Mouse (Mus musculus): ENCODE data around the gene AC161166.1. TPM values are rescaled to one million over a fixed set of nuclear protein-coding genes. Genes with fewer than 3 reads are reported as not detected.

The AC161166.1 gene
- polyA plus RNA-seq, 1 experiment from 2014 or later: 1.0 TPM

- Histone ChIP-seq H3K27me3 (ENCODE audit: low read depth, poor library complexity, severe bottlenecking) (peaks cover 17% of the 10 kb centered on the region; the same call in 1 of the 2 replicates), H3K27ac (no peak overlapping the region), H3K9me3 (replicated peaks) (no peaks in the 10 kb centered on the region), H3K4me3 (no peak overlapping the region), H3K36me3 (no peaks in the 10 kb centered on the region), H3K4me1 (peaks cover 43% of the 10 kb centered on the region)
- no peak for DNase-seq (ENCODE audit: low spot score)
- 57% methylated on average over 14 of the region's 14 CpGs for WGBS
Observed at GRCm38 (mm10) chr7:24461376-24462051, 50.7 kb downstream of the AC161166.1 start.

Other genes starting within 250 kb of the AC161166.1 start
- 8.7 and 10.8 TPM in 2 replicates for gene Zfp93, start 242.0 kb downstream of the AC161166.1 start, polyA plus RNA-seq (2016; fragmentation: Nextera tagmentation; extraction: Ambion mirVana)
- gene Zfp61, start 211.2 kb downstream of the AC161166.1 start, polyA plus RNA-seq (2016; fragmentation: Nextera tagmentation; extraction: Ambion mirVana): 41.4 and 54.7 TPM in 2 replicates
- 12.1 and 15.9 TPM in 2 replicates for gene Zfp94, start 195.8 kb downstream of the AC161166.1 start, polyA plus RNA-seq (2016; fragmentation: Nextera tagmentation; extraction: Ambion mirVana)
- gene Tescl, start 178.5 kb downstream of the AC161166.1 start, polyA plus RNA-seq (2016; fragmentation: Nextera tagmentation; extraction: Ambion mirVana): not detected in 2 replicates
- gene Lypd5, start 163.3 kb downstream of the AC161166.1 start, polyA plus RNA-seq (2016; fragmentation: Nextera tagmentation; extraction: Ambion mirVana): not detected in 2 replicates
- 3.6 and 4.0 TPM in 2 replicates for gene Kcnn4, start 142.2 kb downstream of the AC161166.1 start, polyA plus RNA-seq (2016; fragmentation: Nextera tagmentation; extraction: Ambion mirVana)
- gene Smg9, start 112.8 kb downstream of the AC161166.1 start, polyA plus RNA-seq (2016; fragmentation: Nextera tagmentation; extraction: Ambion mirVana): 28.3 and 29.0 TPM in 2 replicates
- not detected in 2 replicates for gene Irgc1, start 60.2 kb downstream of the AC161166.1 start, polyA plus RNA-seq (2016; fragmentation: Nextera tagmentation; extraction: Ambion mirVana)
- 2.2 and 2.5 TPM in 2 replicates for gene Plaur, start 50.0 kb downstream of the AC161166.1 start, polyA plus RNA-seq (2016; fragmentation: Nextera tagmentation; extraction: Ambion mirVana)
- gene Cadm4, start 30.4 kb downstream of the AC161166.1 start, polyA plus RNA-seq (2016; fragmentation: Nextera tagmentation; extraction: Ambion mirVana): 2.9 and 4.5 TPM in 2 replicates
- gene Zfp428, start 5.4 kb downstream of the AC161166.1 start, polyA plus RNA-seq (2016; fragmentation: Nextera tagmentation; extraction: Ambion mirVana): 107 and 130 TPM in 2 replicates
- gene Irgq, start 18.2 kb upstream of the AC161166.1 start, polyA plus RNA-seq (2016; fragmentation: Nextera tagmentation; extraction: Ambion mirVana): 6.5 and 8.4 TPM in 2 replicates
- gene Pinlyp, start 33.7 kb upstream of the AC161166.1 start, polyA plus RNA-seq (2016; fragmentation: Nextera tagmentation; extraction: Ambion mirVana): not detected in 2 replicates
- gene Xrcc1, start 33.8 kb upstream of the AC161166.1 start, polyA plus RNA-seq (2016; fragmentation: Nextera tagmentation; extraction: Ambion mirVana): 163 and 182 TPM in 2 replicates
- gene Ethe1, start 75.1 kb upstream of the AC161166.1 start, polyA plus RNA-seq (2016; fragmentation: Nextera tagmentation; extraction: Ambion mirVana): 27.1 and 31.9 TPM in 2 replicates
- gene Zfp575, start 75.2 kb upstream of the AC161166.1 start, polyA plus RNA-seq (2016; fragmentation: Nextera tagmentation; extraction: Ambion mirVana): 1.6 and 2.6 TPM in 2 replicates
- 0.09 and 0.14 TPM in 2 replicates for gene Phldb3, start 98.3 kb upstream of the AC161166.1 start, polyA plus RNA-seq (2016; fragmentation: Nextera tagmentation; extraction: Ambion mirVana)
- gene Lypd3, start 124.1 kb upstream of the AC161166.1 start, polyA plus RNA-seq (2016; fragmentation: Nextera tagmentation; extraction: Ambion mirVana): 1.5 and 2.2 TPM in 2 replicates
- not detected in 2 replicates for gene Tex101, start 164.2 kb upstream of the AC161166.1 start, polyA plus RNA-seq (2016; fragmentation: Nextera tagmentation; extraction: Ambion mirVana)
- not detected in 2 replicates for gene BC049730, start 196.8 kb upstream of the AC161166.1 start, polyA plus RNA-seq (2016; fragmentation: Nextera tagmentation; extraction: Ambion mirVana)
- gene Gm4763, start 214.5 kb upstream of the AC161166.1 start, polyA plus RNA-seq (2016; fragmentation: Nextera tagmentation; extraction: Ambion mirVana): not detected in 2 replicates
- gene Cd177, start 247.9 kb upstream of the AC161166.1 start, polyA plus RNA-seq (2016; fragmentation: Nextera tagmentation; extraction: Ambion mirVana): not detected in 2 replicates